8 mouse cellular contexts compared by ENCODE assay signal in genomic region chr11:59308164-59308542, GRCm38 (mm10). TPM values are rescaled to one million over a fixed set of nuclear protein-coding genes. Genes with fewer than 3 reads are reported as not detected.
DNase-seq lines count a peak whose midpoint lies in the region; ATAC-seq and TF ChIP-seq lines count a peak whose summit lies in the region.
"Had no signal": no experiment of that assay in that cellular context is flagged by ENCODE, and none has a peak within 500 bp of the region (broad histone marks: within the 10 kb centered on the region; RNA-seq: fewer than 3 reads in every experiment).

No protein-coding gene starts in this region.

- peak overlapping the region; percentile 87 for H3K4me2 ChIP-seq in limb, embryonic 15.5 days

- ATAC-seq in granulocyte monocyte progenitor cell, adult 5-6 weeks (replicated peaks; ENCODE audit: poor library complexity, severe bottlenecking) = peak; percentile 21; the same call in 1 of the 2 replicates
- ATAC-seq in limb, embryonic 15.5 days (ENCODE audit: insufficient number of reproducible peaks, low FRiP score, low TSS enrichment, low read depth) = 0 out of 2 replicates have a peak, but pooled peaks have one; percentile 25

- no peaks in the 10 kb centered on the region for H3K36me3 ChIP-seq in C2C12 (ENCODE audit: control insufficient read depth, insufficient read depth)
- H3K36me3 ChIP-seq in limb, embryonic 15.5 days = no peaks in the 10 kb centered on the region

- H3K9me3 ChIP-seq in limb, embryonic 15.5 days = no peaks in the 10 kb centered on the region

- H3K27ac ChIP-seq in limb, embryonic 15.5 days = peak overlapping the region; percentile 70

- H3K79me3 ChIP-seq in C2C12 (ENCODE audit: low read depth) = no peaks in the 10 kb centered on the region

- H3K27me3 ChIP-seq in C2C12 (ENCODE audit: control insufficient read depth, insufficient read depth, insufficient read length) = peaks cover 3% of the 10 kb centered on the region
- H3K27me3 ChIP-seq in limb, embryonic 15.5 days = peaks cover 47% of the 10 kb centered on the region

- no peak for TF ChIP-seq CTCF in C2C12 (IDR thresholded peaks at IDR 0.05; ENCODE audit: control insufficient read depth, insufficient read depth, insufficient read length)

- no peaks in the 10 kb centered on the region for H3K79me2 ChIP-seq in C2C12 (ENCODE audit: control insufficient read depth, insufficient read depth)

- DNase-seq in MN1 (ENCODE audit: low spot score) = peak; percentile 91
- no peak for DNase-seq in cerebellum, adult 9-10 months
- no peak for DNase-seq in adrenal gland, adult 2 months
- DNase-seq in cerebellum, postnatal 14 days = no peak

- H3K4me1 ChIP-seq in limb, embryonic 15.5 days = peaks cover 82% of the 10 kb centered on the region

- peak overlapping the region; percentile 6 for H3K4me3 ChIP-seq in C2C12 (ENCODE audit: insufficient read depth, poor library complexity, severe bottlenecking)
- H3K4me3 ChIP-seq in limb, embryonic 15.5 days = peak overlapping the region; percentile 72

- H3K9ac ChIP-seq in limb, embryonic 15.5 days = no peak overlapping the region

- WGBS in limb, embryonic 15.5 days = 23% methylated on average over 12 of the region's 12 CpGs

- peak overlapping the region; percentile 7 for H3ac ChIP-seq in C2C12 (ENCODE audit: control insufficient read depth, insufficient read length, low read depth)

TF ChIP-seq in C2C12, 6 proteins besides CTCF, POLR2A, EP300 and RAD21:
- TF ChIP-seq FOSL1 (IDR thresholded peaks at IDR 0.05; ENCODE audit: insufficient read depth, low read length, poor library complexity, severe bottlenecking) (peak; percentile 28), MAX (IDR thresholded peaks at IDR 0.05) (peak; percentile 19), MYOD1 (IDR thresholded peaks at IDR 0.05; ENCODE audit: control insufficient read depth, insufficient read length, low read depth) (peak; percentile 91), USF1 (IDR thresholded peaks at IDR 0.05; ENCODE audit: low read depth) (no peak)
TF ChIP-seq in C2C12: peak in this region for 3.

RNA-seq across cellular contexts. Expression of gene Wnt9a, which starts 1.4 kb away (rescaled TPM):
- 1.8 TPM for polyA plus RNA-seq in C2C12 (2012; fragmentation: generic; extraction: Trizol)
- total RNA-seq in granulocyte monocyte progenitor cell, adult 5-6 weeks (2014; fragmentation: Nextera tagmentation) = not detected in 2 replicates
- not detected in 2 replicates for total RNA-seq in granulocyte monocyte progenitor cell, adult 5-6 weeks (2017)
- polyA plus RNA-seq in limb, embryonic 15.5 days (2015; fragmentation: Nextera tagmentation; extraction: Ambion mirVana) = 12.1 and 14.0 TPM in 2 replicates
- 1 to 10 TPM in 1 of 2 experiments, under 1 TPM in 1; 0.58 to 2.7 TPM for total RNA-seq in adrenal gland, adult 2 months (2021)
- polyA plus RNA-seq in adrenal gland, adult 2 months (2012; rRNA removed) = 2.4 and 2.6 TPM in 2 replicates

RNA-seq across cellular contexts. Expression of gene Wnt3a, which starts 17.6 kb away (rescaled TPM):
- polyA plus RNA-seq in C2C12 (2012; fragmentation: generic; extraction: Trizol) = not detected
- total RNA-seq in granulocyte monocyte progenitor cell, adult 5-6 weeks (2014; fragmentation: Nextera tagmentation) = not detected in 2 replicates
- total RNA-seq in granulocyte monocyte progenitor cell, adult 5-6 weeks (2017) = not detected in 2 replicates
- 3.8 and 3.9 TPM in 2 replicates for polyA plus RNA-seq in limb, embryonic 15.5 days (2015; fragmentation: Nextera tagmentation; extraction: Ambion mirVana)
- not detected for total RNA-seq in adrenal gland, adult 2 months (2021)
- not detected in 2 replicates for polyA plus RNA-seq in adrenal gland, adult 2 months (2012; rRNA removed)
- total RNA-seq: layer of hippocampus, postnatal 10 days had no signal
